Mouse (Mus musculus) large intestine, adult 2 months (tissue): ENCODE measurements around the gene Dnmt1. TPM values are rescaled to one million over a fixed set of nuclear protein-coding genes. Genes with fewer than 3 reads are reported as not detected.

Source experiments
- DNase-seq: peaks from one replicate; pipeline ENCODE4 v3.0.0-alpha.2; 2012; ENCODE audit warnings: low read depth, low spot score
- WGBS: fragments of 180-500 bp; shearing (Covaris S2); methylation state at CpG from one replicate; pipeline ENCODE4 v1.1.7; 2018; 5-methylcytosine and 5-hydroxymethylcytosine counted together
- polyA plus RNA-seq: library from polyadenylated mRNA; depleted of rRNA; stranded (reverse); fragments of >200 nt; gene quantifications from 2 replicates; pipeline ENCODE4 v1.2.3, GENCODE M21; 2012

Gene Dnmt1
- polyA plus RNA-seq, 1 experiment, result 26.1 TPM

DNA sequence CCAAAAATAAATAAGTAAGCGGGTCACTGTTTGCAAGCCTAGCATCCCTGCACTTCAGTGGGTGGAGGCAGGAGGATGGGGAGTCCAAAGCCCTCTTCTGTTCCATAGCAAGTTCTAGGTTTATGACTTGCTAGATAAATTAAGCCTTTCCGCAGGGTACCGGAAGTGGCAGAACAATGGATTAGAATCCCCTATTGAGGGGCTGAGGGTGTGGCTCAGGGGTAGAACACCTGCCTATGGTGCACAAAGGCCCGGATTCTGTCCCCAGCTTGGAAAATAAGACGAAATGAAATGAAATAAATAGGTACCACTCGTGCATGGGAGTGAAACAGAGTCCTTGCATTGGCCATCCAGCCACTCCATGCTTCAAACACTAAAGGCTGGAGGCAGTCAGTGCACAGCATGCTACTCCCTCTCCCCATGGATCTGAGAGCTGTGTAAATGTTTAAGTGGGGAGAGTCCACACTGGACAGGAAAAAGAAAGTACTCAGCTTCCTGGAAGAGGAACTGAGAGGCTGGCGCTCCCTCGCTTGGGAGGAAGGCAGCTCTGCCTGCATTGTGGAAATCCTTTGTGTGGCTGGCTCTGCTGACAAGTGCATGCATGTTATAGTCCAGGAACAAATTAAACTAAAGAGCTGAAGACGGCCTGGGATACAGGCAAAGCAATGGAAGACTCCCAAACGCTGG is 18.9 kb upstream of the Dnmt1 start:
- WGBS, result 49% methylated on average over 10 of the region's 10 CpGs
- DNase-seq, result no peak

DNA sequence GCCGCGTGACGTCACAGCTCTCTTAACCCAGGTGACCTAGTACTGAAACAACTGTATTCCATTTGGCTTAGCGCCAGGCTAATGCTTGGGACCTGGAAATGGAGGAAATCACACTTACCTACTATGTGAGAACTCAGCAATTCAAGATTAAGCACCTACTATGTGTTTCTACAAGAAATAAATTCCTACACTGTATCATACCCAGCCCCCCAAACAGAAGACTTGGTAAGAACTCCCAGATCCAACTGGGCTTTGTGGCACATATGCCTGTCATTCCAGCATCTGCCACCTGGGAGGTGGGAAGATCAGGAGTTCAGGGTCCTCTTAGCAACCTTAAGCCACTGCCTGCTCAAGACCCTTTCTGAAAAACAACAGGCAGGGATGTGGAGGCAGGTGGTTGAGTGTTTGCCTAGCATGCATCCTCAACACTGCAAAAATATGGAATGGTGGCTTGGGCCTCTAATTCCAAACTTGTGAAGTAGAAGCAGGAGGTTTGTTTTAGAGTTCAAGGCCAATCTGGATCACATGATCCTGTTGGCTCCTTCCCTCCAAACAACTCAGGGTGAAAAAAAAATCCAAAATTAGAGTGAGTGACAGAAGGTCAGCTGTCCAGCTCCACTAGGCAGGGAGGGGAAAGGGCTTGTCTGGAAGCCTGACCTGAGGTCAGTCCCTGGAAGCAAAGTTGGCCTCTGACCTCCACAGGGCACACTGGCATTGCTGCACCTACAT is 17.4 kb upstream of the Dnmt1 start:
- no peak for DNase-seq
- WGBS, result 2% methylated on average over 4 of the region's 4 CpGs

DNA sequence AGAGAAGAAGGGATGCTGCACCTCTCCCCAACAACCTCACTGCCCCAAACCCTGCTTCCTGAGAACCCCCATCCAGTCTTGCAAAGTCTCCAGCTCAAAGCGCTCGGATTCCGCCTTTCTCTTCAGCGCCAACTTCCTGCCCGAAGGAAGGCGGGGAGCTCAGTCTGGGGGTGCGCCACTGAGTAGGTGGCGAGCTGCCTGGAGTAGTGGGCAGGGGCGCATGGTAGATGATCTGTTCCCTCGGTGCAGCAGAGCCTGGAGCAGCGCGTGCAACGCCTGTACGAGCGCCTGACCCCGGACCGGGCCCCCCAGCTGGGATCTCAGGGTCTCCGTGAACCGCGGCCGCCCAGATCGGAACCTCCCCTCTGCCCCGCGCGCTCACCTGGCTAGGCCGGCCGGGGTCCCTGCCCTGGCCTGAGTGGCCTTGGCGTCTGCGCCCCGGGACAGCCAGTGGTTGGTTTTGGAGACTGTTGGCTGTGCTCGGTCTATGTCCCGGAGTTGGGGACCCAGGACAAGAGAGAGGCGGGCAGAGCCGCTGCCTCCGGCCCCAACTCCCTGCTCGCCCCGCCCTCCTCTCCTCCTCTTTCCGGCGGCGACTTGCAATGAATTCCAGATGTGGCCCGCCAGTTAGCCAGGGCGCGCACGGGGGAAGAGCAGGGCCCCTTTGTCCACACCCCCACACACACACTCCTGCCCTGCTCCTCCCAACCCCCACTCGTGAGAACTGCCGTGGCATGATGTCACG is 16.7 kb upstream of the Dnmt1 start, which contains the start of gene S1pr2:
Gene S1pr2 (minus strand): TSS at position 566 of the 745 bp plus-strand sequence.
- under 1% methylated on average over 47 of the region's 47 CpGs for WGBS

DNA sequence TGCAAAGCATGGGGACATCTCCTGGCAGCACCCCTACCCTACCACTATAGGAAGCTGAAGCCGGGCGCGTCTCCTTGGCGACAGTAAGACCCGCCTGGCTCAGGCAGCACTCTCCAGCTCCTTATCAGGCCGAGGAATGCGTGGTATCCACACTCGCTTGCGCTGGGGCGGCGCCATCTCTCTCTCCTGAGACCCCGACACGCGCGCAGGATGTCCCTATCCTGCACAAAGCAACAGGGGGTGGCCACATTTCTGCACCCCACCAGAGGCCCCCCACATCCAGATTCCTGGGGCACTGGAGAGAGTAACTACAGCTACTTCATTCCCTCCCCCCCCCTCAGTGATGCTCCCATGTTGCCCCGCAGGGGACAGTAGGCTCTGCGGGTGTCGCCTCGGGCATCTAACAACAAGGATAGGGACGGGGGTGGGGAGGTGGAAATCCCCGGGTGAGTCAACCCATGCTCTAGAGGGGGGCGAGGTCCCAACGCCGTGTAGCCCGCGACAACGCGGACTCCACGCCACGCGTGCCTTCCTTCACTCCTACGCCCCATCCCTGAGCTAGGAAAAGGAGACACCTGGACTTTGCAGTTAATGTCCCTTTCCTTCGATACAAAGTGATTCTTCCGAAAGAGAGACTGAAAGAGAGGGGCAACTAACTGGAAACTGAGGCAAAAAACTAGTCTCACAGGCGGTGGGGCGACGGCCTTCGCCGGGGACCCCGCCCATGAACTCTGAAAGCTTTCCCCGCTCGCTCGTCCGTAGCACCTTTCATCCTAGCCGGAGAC is 15.9 kb upstream of the Dnmt1 start:
- WGBS, result 7% methylated on average over 45 of the region's 45 CpGs
- no peak for DNase-seq

More for the DNA sequence above, 16.7 kb upstream of the Dnmt1 start, which contains the start of gene S1pr2:
- DNase-seq, result no peak

DNA sequence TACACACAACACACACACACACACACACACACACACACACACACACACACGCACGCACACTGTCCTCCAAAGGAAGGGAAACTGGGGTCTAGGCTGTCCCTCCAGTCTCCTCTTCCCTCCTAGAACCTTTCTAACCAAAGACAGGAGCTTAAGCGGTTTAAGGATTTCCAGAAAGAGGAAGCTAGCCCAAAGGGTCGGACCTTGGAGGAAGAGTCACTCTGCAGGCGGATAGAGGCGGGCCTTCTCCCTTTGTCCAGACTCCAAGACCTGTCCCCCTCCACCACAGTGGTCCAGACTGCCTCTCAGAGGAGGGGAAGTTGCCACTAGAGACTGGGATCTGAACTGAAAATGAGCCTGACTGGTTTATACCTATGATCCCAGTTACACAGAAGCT is 14.0 kb upstream of the Dnmt1 start:
- DNase-seq, result no peak
- 66% methylated on average over 6 of the region's 6 CpGs for WGBS

DNA sequence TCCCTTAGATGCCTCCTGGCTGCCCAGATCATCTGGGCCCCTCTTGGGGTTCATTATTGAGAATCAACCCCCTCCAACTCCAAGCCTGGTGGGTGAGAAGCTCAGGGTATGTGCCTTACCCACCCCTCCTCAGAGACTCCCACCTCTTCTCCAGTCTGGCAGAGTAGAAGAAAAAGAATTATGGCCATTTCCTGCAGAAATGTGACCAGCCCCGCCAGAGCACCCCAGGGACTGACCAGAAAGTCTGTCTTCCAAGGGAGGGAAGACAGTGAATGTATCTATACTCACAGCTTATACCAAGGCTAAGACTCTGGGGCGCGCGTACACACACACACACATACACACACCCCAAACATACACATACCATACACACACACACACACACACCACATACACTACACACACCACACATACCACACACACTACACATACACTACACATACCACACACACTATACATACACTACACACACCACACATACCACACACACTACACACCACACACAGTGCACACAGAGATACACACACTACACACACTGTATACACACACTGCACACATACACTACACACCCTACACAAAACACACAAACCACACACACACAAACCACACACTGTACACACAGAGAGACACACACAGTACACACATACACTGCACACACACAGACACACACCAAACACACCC is 13.5 kb upstream of the Dnmt1 start:
- WGBS, result 74% methylated on average over 4 of the region's 4 CpGs
- no peak for DNase-seq

DNA sequence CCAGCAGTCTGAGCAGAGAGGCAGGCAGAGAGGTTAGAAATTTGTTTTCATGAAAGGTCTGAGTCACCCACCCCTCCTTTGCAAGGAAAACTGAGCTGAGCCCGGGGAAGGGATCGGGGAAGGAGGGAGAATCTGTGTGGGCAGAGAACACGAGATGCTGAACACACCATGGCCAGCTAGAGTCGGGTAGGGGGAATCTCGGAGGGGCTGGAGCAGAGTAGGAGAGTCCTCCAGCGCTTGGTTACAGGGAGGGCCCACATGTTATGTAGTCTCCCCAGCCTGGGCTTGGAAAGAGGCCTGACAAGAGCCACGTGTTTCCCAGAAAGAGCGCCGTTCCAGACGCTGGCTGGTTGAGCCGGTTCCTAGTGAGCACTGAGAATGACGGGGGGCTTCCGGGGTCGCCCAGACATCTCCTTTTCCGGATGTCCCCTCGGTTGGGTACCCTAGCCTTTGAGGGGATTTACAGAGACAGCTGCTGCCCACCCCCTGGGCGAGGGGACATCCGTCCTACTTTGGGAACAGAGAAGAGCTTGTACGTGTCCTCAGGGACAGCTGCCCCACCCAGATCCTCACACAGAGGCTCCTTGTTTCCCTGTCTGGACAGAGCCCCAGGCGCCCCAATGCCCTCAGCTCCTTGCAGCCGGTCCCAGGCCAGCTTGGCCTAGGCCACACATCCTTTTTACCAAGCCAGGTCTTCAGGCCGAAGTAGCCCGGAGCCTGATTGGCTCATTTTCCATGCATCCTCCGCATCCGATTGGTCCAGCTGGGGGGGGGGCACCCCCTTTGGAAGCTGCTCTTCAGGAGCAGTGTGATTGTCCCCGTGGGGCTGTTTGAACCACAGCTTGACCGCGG is 12.7 kb upstream of the Dnmt1 start:
- DNase-seq, result no peak
- WGBS, result 32% methylated on average over 28 of the region's 28 CpGs

DNA sequence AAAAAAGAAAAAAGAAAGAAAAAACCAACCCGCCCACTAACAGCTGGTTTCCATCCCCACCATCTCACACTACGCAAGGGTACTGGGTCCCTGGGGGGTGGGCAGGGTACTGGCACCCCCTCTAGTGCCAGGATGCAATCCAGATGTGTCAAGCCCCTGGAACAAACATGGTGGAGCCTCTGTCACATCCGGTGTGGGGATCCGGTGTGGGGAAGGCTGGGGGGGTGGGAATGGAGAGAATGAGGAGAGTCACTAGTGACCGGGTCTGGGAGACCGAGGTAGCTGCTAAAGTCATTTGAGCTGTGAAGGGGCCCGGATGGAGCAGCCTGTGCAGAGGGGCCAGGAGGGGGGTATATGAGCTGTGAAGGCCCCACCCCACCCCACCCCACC is 12.1 kb upstream of the Dnmt1 start:
- no peak for DNase-seq
- WGBS, result 63% methylated on average over 7 of the region's 7 CpGs

DNA sequence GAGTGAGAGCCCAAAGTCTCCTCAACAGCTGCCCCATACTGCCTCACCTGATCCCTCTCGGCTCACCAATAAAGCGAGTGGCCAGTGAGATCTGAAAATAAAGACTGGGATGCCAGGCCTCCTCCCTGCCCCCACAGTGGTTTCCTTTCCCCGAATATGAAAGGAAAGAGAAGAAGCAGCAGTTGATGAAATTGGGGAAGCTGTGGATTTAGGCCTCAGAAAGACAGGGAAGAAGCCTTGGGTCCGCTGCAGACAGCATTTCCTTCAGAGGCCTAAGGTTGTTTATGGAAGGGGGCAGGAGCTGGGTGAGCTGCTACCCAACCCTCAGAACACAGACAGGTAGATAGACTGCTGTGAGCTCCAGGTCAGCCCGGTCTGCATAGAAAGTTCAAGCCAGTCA is 7.1 kb upstream of the Dnmt1 start:
- no peak for DNase-seq
- WGBS, result 74% methylated on average over 5 of the region's 5 CpGs

DNA sequence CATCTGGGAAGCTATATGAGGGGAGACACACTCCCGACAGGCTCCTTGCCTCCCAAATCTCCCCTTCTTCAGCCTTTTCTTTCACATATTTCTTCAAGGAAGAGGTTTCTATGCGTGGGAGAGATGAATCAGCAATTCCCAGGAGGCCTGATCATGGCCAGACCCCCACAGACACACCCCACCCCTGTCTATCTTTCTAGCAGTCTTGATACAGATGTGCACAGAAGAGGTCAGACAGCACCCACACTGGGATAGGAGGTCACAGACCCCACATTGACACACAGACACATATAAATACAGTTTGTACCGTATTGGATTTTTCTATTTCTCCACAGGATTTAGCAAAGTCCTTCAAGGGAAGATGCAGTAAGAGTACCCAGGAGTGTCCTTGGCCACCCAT is 6.3 kb upstream of the Dnmt1 start:
- 84% methylated on average over 3 of the region's 3 CpGs for WGBS
- no peak for DNase-seq

DNA sequence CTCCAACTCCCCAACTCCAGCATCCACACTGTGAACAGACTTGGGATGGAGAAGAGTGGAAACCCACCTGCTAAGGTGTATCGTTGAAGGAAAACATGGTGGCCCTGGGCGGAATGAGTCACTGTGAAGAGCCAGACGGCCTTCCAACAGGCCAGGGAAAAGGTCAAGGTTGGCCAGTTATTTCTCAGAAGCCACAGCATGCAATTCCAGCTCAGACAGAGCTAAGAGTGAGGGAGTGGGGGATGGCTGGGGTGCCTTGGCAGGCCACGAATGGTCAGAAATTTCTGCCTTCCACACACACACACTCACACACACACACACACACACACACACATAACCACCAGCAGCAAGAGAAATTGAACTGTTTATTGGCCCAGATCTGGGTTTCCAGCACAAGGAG is 5.9 kb upstream of the Dnmt1 start:
- WGBS, result 85% methylated on average over 4 of the region's 4 CpGs
- DNase-seq, result no peak

DNA sequence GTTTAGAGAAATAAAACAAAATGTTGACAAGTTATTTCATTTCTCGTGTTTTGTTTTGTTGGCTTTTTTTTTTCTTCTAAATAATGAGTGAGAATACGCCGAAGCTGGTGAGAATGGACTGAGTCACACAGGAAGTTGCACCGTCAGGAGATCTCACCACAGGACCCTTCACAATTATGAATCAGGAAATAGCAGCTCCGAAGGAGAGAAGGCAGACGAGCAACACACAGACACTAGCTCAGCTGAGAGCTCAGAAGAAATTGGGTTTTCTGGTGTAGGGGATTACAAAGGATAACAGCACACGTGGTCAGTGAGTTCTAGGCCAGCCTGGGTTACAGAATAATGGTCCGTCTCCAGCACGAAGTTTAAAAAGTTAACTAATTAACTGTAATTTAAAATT is 1.9 kb upstream of the Dnmt1 start:
- no peak for DNase-seq
- 61% methylated on average over 9 of the region's 9 CpGs for WGBS

DNA sequence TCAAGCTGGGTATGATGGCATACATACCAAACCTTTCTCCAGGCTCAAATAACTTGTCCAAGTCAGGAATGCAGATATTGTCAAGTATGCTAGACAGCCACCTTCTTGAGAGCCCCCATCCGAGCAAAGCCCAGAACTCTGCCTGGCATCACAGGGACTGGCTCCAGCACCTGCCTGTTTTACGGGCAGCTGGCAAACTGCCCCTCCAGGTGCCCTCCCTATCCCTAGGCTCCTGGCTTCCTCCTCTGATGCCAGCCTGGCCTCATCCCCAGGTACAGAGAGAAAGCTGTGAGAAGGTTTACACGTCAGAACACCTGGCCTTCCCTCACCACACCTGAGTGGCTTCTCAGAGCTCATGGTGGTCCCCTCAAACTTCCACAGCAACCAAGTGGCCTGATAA is 2.7 kb downstream of the Dnmt1 start:
- 37% methylated on average over 3 of the region's 3 CpGs for WGBS
- DNase-seq, result no peak

DNA sequence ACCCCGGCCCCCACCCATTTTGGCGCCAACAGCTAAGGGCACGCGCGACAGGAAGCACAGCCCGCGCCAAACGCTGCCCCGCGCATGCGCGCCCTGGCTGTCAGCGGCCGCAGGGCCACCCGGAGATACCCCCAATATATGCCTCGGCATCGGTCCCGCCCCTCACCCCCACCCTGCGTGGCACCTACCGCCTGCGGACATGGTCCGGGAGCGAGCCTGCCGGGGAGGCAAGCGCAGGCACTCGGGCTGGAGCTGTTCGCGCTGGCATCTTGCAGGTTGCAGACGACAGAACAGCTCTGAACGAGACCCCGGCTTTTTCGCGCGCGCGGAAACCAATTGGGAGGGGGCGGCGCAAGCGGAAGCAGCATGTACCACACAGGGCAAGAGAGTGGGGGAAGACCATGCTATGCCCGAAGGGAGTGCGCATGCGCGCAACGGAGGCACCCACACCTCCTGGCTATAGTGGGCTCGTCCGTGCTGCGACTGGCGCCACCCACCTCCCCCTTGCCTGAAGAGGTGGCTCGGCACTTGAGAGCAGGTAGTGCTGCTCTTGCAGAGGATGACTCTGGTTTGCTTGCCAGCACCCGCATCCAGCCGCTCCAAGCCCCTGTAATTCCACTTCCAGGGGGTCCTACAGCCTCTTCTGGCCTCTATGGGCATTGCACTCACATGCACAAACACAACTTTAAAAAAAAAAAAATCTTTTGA is 7.0 kb downstream of the Dnmt1 start:
- peak; percentile 60 for DNase-seq
- WGBS, result under 1% methylated on average over 51 of the region's 51 CpGs

DNA sequence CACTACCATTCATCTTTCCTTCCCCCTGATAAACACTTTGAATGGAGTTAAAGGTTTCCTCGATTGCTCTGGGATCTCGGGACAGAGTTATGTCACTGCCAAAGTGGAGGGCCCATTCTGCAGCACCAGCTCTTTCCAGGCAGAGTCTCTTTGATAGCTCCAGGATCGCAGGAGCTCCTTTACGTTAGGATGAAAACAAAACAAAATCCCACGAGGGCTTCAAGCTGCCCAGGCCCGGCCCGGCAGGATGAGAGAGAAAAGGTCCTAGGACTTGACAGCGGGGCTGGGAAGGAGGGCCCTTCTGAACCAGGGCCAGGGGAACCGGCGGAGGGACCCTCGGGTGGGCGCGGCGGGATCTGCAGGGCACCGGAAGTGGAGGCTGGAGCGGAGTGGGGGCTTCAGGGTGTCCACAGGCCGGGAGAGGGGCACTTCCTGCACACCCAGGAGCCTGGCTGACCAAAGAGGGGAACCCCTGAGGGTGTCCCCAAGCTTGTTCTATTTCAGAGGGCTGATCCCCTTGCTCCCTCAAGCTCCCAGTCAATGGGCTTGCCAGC is 7.6 kb downstream of the Dnmt1 start:
- no peak for DNase-seq
- WGBS, result 1% methylated on average over 17 of the region's 17 CpGs

DNA sequence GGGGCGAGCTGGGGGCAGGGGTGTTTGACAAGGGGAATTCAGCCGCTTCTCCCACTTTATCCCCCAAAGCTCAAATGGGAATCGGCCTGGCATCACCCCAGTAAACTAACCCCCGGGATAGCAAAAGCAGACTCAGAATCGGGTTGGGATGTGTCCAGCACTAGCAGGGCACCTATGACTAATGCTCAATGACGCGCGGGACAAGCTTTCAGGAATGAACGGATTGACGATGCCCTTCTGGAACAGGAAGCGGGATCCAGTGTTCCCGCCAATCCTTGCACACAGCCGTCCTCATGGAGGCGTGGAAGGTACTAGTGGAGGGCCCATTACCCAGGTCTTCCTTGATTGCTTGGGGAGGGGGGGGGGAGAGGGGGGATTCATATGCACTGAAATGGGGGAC is 8.2 kb downstream of the Dnmt1 start:
- WGBS, result 3% methylated on average over 14 of the region's 14 CpGs
- DNase-seq, result peak; percentile 46

DNA sequence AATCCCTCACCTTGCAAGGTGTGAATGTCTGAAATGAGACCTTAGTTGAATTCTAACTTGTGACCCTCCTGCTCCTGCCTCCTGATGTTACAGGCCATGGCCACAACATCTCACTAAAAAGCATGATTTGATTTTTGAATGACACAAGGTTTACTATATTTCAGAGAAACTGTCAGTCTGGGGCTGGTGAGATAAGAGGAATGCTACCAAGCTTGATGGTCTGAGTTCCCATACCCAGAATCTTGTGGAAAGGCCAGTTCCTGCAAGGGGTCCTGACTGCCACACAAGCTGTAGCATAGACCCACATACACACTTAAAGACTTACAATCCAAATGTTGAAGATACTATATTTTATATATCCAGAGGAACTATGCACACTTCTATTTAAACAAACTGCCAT is 9.3 kb downstream of the Dnmt1 start:
- no peak for DNase-seq
